Comparison of ENCODE assay signal across 8 mouse cellular contexts in genomic region chr13:24620439-24620838, GRCm38 (mm10). TPM values are rescaled to one million over a fixed set of nuclear protein-coding genes. Genes with fewer than 3 reads are reported as not detected.
A peak's percentile ranks its signal among the peaks of the same experiment; 100 is the strongest.
DNase-seq lines count a peak whose midpoint lies in the region; ATAC-seq lines count a peak whose summit lies in the region.

No protein-coding gene starts in this region.

- 10% methylated on average over 6 of the region's 6 CpGs for WGBS in heart, embryonic 14.5 days

- no peaks in the 10 kb centered on the region for H3K27me3 ChIP-seq in heart, embryonic 14.5 days (ENCODE audit: control insufficient read depth, insufficient read depth, low read length)

- ATAC-seq in heart, embryonic 14.5 days (ENCODE audit: insufficient number of reproducible peaks, insufficient read depth, low FRiP score, low read depth): peak; percentile 75

- DNase-seq in testis, postnatal 14 days (ENCODE audit: low spot score): peak; percentile 64
- DNase-seq in testis, postnatal 10 days (ENCODE audit: low spot score): no peak
- peak; percentile 66 to 72 for DNase-seq in kidney, postnatal 4 days
- DNase-seq in yolk sac, embryonic 10.5 days (ENCODE audit: low spot score): peak; percentile 36
- DNase-seq in cerebellum, adult 11-12 months: no peak
- DNase-seq in layer of hippocampus, adult 9-11 months: no peak
- DNase-seq in MN1 (ENCODE audit: low spot score): no peak

- H3K36me3 ChIP-seq in heart, embryonic 14.5 days (ENCODE audit: control insufficient read depth, insufficient read depth, low read length): no peaks in the 10 kb centered on the region

- H3K4me2 ChIP-seq in heart, embryonic 14.5 days (ENCODE audit: low read length): 0 out of 2 replicates have a peak overlapping the region, but pooled peaks have one; percentile 14

- no peak overlapping the region for H3K4me3 ChIP-seq in heart, embryonic 14.5 days (ENCODE audit: control insufficient read depth in 1 of 2, insufficient read depth in 1 of 2, low read depth in 1 of 2, low read length in 2 of 2)

- peak overlapping the region; percentile 85 to 90 for H3K27ac ChIP-seq in heart, embryonic 14.5 days (replicated peaks in 1 of 2; ENCODE audit: control insufficient read depth in 1 of 2, insufficient read depth in 1 of 2, low read depth in 2 of 2, low read length in 2 of 2)

- peaks cover 11 to 29% of the 10 kb centered on the region in 2 experiments; a peak in 3 of 4 replicates for H3K4me1 ChIP-seq in heart, embryonic 14.5 days (ENCODE audit: control insufficient read depth in 2 of 2, insufficient read depth in 2 of 2, low read length in 2 of 2)

- no peaks in the 10 kb centered on the region for H3K9me3 ChIP-seq in heart, embryonic 14.5 days (ENCODE audit: control insufficient read depth, low read length)

- H3K9ac ChIP-seq in heart, embryonic 14.5 days (ENCODE audit: low read length): peak overlapping the region; percentile 41; the same call in 1 of the 2 replicates

RNA-seq across cellular contexts. Expression of gene Ripor2, which starts 38.5 kb away (rescaled TPM):
- 13.1 and 16.5 TPM in 2 replicates for polyA plus RNA-seq in heart, embryonic 14.5 days (2014; fragmentation: Nextera tagmentation; extraction: Ambion mirVana)

Comparison
In these comparisons a context has a peak if more than half of its experiments do, and no peak if none do; other contexts are left out.
1. DNase-seq: peak in testis, postnatal 14 days (single experiment), kidney, postnatal 4 days (2 of 2) and yolk sac, embryonic 10.5 days (single experiment); none in testis, postnatal 10 days (single experiment), cerebellum, adult 11-12 months (single experiment), layer of hippocampus, adult 9-11 months (single experiment) and MN1 (single experiment).